Comparison of ENCODE assay signal across 21 mouse cellular contexts in the genomic region with DNA sequence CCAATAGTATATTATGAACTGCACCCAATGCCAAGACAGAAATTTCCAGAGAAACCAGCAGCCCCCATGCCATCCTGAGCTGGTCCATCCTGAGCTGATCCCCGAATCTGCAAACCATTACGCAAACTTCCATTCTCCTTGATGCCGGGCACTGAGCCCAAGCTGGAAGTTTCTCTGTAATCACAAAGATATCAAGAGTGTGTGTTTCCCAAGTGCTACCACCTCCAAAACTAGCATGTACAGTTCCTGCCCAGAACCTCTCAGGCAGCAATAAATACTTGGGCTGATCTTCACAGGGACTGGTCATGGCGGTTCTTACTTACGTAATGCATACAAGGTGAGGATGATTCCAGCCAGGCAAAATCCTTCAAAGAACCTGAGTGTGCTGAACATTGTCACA. TPM values are rescaled to one million over a fixed set of nuclear protein-coding genes. Genes with fewer than 3 reads are reported as not detected.
DNase-seq lines count a peak whose midpoint lies in the region; ATAC-seq and TF ChIP-seq lines count a peak whose summit lies in the region.
"Had no signal": no experiment of that assay in that cellular context is flagged by ENCODE, and none has a peak within 500 bp of the region (broad histone marks: within the 10 kb centered on the region; RNA-seq: fewer than 3 reads in every experiment).

No protein-coding gene starts in this region.

- H3K36me3 ChIP-seq in intestine, embryonic 16.5 days (ENCODE audit: control insufficient read depth, insufficient read depth, low read length) = no peaks in the 10 kb centered on the region
- H3K36me3 ChIP-seq in intestine, postnatal 0 days (ENCODE audit: control insufficient read depth, insufficient read depth) = no peaks in the 10 kb centered on the region; the same call in 1 of the 2 replicates
- H3K36me3 ChIP-seq in stomach, postnatal 0 days (ENCODE audit: control insufficient read depth, insufficient read depth, low read length) = no peaks in the 10 kb centered on the region; the same call in 1 of the 2 replicates
- H3K36me3 ChIP-seq: kidney, embryonic 15.5 days; limb, embryonic 15.5 days had no signal

- no peak for ATAC-seq in intestine, embryonic 16.5 days
- no peak for ATAC-seq in intestine, postnatal 0 days
- no peak for ATAC-seq in stomach, postnatal 0 days (ENCODE audit: low FRiP score, low TSS enrichment)
- ATAC-seq: forebrain, embryonic 13.5 days; hindbrain, embryonic 16.5 days; midbrain, embryonic 13.5 days had no signal

- no peak overlapping the region for H3K4me3 ChIP-seq in intestine, embryonic 16.5 days (ENCODE audit: low read length)
- no peak overlapping the region for H3K4me3 ChIP-seq in intestine, postnatal 0 days (ENCODE audit: low read depth, low read length)
- H3K4me3 ChIP-seq in stomach, postnatal 0 days (ENCODE audit: low read depth, low read length) = no peak overlapping the region
- H3K4me3 ChIP-seq: forebrain, embryonic 13.5 days; gastrocnemius, adult 2 months; heart, embryonic 12.5 days; hindbrain, embryonic 10.5 days; kidney, embryonic 15.5 days; limb, embryonic 15.5 days; midbrain, embryonic 13.5 days had no signal

- H3K9ac ChIP-seq in intestine, embryonic 16.5 days (ENCODE audit: low read depth, low read length) = no peak overlapping the region
- no peak overlapping the region for H3K9ac ChIP-seq in intestine, postnatal 0 days (ENCODE audit: low read depth, low read length)
- H3K9ac ChIP-seq in stomach, postnatal 0 days (ENCODE audit: low read length) = no peak overlapping the region
- H3K9ac ChIP-seq: forebrain, embryonic 13.5 days; heart, embryonic 12.5 days; kidney, embryonic 15.5 days; limb, embryonic 15.5 days; midbrain, embryonic 13.5 days had no signal

- DNase-seq in lung, adult 18-20 months = peak; percentile 83
- peak; percentile 68 for DNase-seq in lung, postnatal 14 days
- DNase-seq in stomach, postnatal 0 days (ENCODE audit: low spot score) = no peak
- no peak for DNase-seq in left cerebral cortex, postnatal 10 days (ENCODE audit: extremely low spot score in 1 of 2, low spot score in 2 of 2)
- no peak for DNase-seq in gastrocnemius, adult 8-10 months (ENCODE audit: low spot score in 2 of 2)
- DNase-seq: cerebellum, adult 11 months; cerebellum, postnatal 10 days; gastrocnemius, adult 2 months; heart, postnatal 10 days; kidney, adult 11 months; kidney, postnatal 4 days; thymus, postnatal 14 days had no signal

- 90% methylated on average over 5 of the region's 5 CpGs for WGBS in intestine, embryonic 16.5 days
- 75% methylated on average over 5 of the region's 5 CpGs for WGBS in intestine, postnatal 0 days
- 89% methylated on average over 5 of the region's 5 CpGs for WGBS in stomach, postnatal 0 days

- TF ChIP-seq EP300 in stomach, postnatal 0 days (optimal IDR thresholded peaks at IDR 0.05) = no peak

- peak overlapping the region; percentile 20; the same call in 1 of the 2 replicates for H3K27ac ChIP-seq in intestine, embryonic 16.5 days (ENCODE audit: low read length)
- H3K27ac ChIP-seq in intestine, postnatal 0 days (ENCODE audit: low read depth, low read length) = no peak overlapping the region
- peak overlapping the region; percentile 67 for H3K27ac ChIP-seq in stomach, postnatal 0 days (replicated peaks)
- H3K27ac ChIP-seq: forebrain, embryonic 13.5 days; gastrocnemius, adult 2 months; hindbrain, embryonic 10.5 days; kidney, embryonic 15.5 days; limb, embryonic 15.5 days; midbrain, embryonic 13.5 days had no signal

- no peaks in the 10 kb centered on the region for H3K9me3 ChIP-seq in intestine, embryonic 16.5 days (ENCODE audit: control insufficient read depth, low read length)
- no peaks in the 10 kb centered on the region for H3K9me3 ChIP-seq in intestine, postnatal 0 days (ENCODE audit: control insufficient read depth)
- no peaks in the 10 kb centered on the region for H3K9me3 ChIP-seq in stomach, postnatal 0 days (ENCODE audit: control insufficient read depth, low read length)
- H3K9me3 ChIP-seq: forebrain, embryonic 13.5 days; heart, embryonic 12.5 days; hindbrain, embryonic 10.5 days; kidney, embryonic 15.5 days; limb, embryonic 15.5 days; midbrain, embryonic 13.5 days had no signal

- intact Hi-C loops in left cerebral cortex, postnatal 10 days (cut with DNase I) = no loop called here

- peaks cover 14% of the 10 kb centered on the region for H3K4me1 ChIP-seq in intestine, embryonic 16.5 days (ENCODE audit: control insufficient read depth, insufficient read depth, low read length)
- H3K4me1 ChIP-seq in intestine, postnatal 0 days (replicated peaks; ENCODE audit: control insufficient read depth, insufficient read depth, low read length) = peaks cover 2% of the 10 kb centered on the region; the same call in 1 of the 2 replicates
- no peaks in the 10 kb centered on the region for H3K4me1 ChIP-seq in stomach, postnatal 0 days (replicated peaks; ENCODE audit: control insufficient read depth, insufficient read depth)

- H3K4me2 ChIP-seq in intestine, embryonic 16.5 days (ENCODE audit: low read depth, low read length) = no peak overlapping the region
- H3K4me2 ChIP-seq in intestine, postnatal 0 days (replicated peaks; ENCODE audit: low read depth) = no peak overlapping the region
- H3K4me2 ChIP-seq in stomach, postnatal 0 days (replicated peaks; ENCODE audit: low read depth) = no peak overlapping the region
- H3K4me2 ChIP-seq: forebrain, embryonic 13.5 days; heart, embryonic 12.5 days; kidney, embryonic 15.5 days; limb, embryonic 15.5 days; midbrain, embryonic 13.5 days had no signal

- no peaks in the 10 kb centered on the region for H3K27me3 ChIP-seq in intestine, embryonic 16.5 days (replicated peaks; ENCODE audit: control insufficient read depth, insufficient read depth, low read length)
- H3K27me3 ChIP-seq in intestine, postnatal 0 days (replicated peaks; ENCODE audit: control insufficient read depth, insufficient read depth, low read length) = no peaks in the 10 kb centered on the region
- H3K27me3 ChIP-seq in stomach, postnatal 0 days (ENCODE audit: control insufficient read depth, insufficient read depth, low read length) = no peaks in the 10 kb centered on the region
- H3K27me3 ChIP-seq: forebrain, embryonic 13.5 days; heart, embryonic 12.5 days; kidney, embryonic 15.5 days; limb, embryonic 15.5 days; midbrain, embryonic 13.5 days had no signal

- TF ChIP-seq CTCF in intestine, postnatal 0 days (IDR thresholded peaks at IDR 0.05; ENCODE audit: low read depth) = no peak
- TF ChIP-seq CTCF in stomach, postnatal 0 days (IDR thresholded peaks at IDR 0.05; ENCODE audit: low read depth) = no peak

RNA-seq across cellular contexts. Expression of a gene that starts 46.3 kb away (rescaled TPM):
- polyA plus RNA-seq in intestine, embryonic 16.5 days (2015; fragmentation: Nextera tagmentation; extraction: Ambion mirVana) = 2.2 and 2.4 TPM in 2 replicates
- 3.4 and 3.8 TPM in 2 replicates for polyA plus RNA-seq in intestine, postnatal 0 days (2015; fragmentation: Nextera tagmentation; extraction: Ambion mirVana)
- polyA plus RNA-seq in stomach, postnatal 0 days (2015; fragmentation: Nextera tagmentation; extraction: Ambion mirVana) = 6.9 and 7.5 TPM in 2 replicates
- total RNA-seq in left cerebral cortex, postnatal 10 days (2021) = 10 to 100 TPM; 70.3 to 73.6 TPM
- total RNA-seq in gastrocnemius, adult 8-10 months (2022) = 10 to 100 TPM in 2 of 4 experiments, 1 to 10 TPM in 2; 6.1 to 12.3 (median 8.7) TPM

Comparison
In these comparisons a context has a peak if more than half of its experiments do, and no peak if none do; other contexts are left out.
1. DNase-seq: peak in lung, adult 18-20 months (2 of 2) and lung, postnatal 14 days (single experiment); none in stomach, postnatal 0 days (single experiment), left cerebral cortex, postnatal 10 days (0 of 2) and gastrocnemius, adult 8-10 months (0 of 2).